Mouse (Mus musculus) T-cell, adult 2 months (primary cell): ENCODE measurements around the gene D630023F18Rik.

Experiments used
- DNase-seq: peaks from one replicate; pipeline ENCODE4 v3.0.0; 2022; ENCODE audit warnings: low spot score

D630023F18Rik gene

GRCm38 (mm10) chr1:65122574-65123372 is at the start of gene D630023F18Rik:
Gene D630023F18Rik, minus strand, starts transcription at chr1:65123214.
- no peak for DNase-seq

- DNase-seq: no peak
These were observed 48.6 kb upstream of the D630023F18Rik start for GRCm38 (mm10) chr1:65171579-65171978.

- DNase-seq: no peak
These were observed 46.9 kb upstream of the D630023F18Rik start for GRCm38 (mm10) chr1:65169947-65170346.

- no peak for DNase-seq
These were observed 46.5 kb upstream of the D630023F18Rik start for GRCm38 (mm10) chr1:65169536-65169935.

- DNase-seq: no peak
These were observed 44.5 kb upstream of the D630023F18Rik start for GRCm38 (mm10) chr1:65167496-65167895.

- DNase-seq: no peak
These were observed 39.2 kb upstream of the D630023F18Rik start for GRCm38 (mm10) chr1:65162210-65162609.

- DNase-seq: no peak
These were observed 33.1 kb upstream of the D630023F18Rik start for GRCm38 (mm10) chr1:65156111-65156510.

- DNase-seq: no peak
These were observed 31.8 kb upstream of the D630023F18Rik start for GRCm38 (mm10) chr1:65154814-65155213.

GRCm38 (mm10) chr1:65147971-65148370 is 25.0 kb upstream of the D630023F18Rik start:
- DNase-seq: no peak

- no peak for DNase-seq
These were observed 24.3 kb upstream of the D630023F18Rik start for GRCm38 (mm10) chr1:65147326-65147725.

- no peak for DNase-seq
These were observed 23.6 kb upstream of the D630023F18Rik start for GRCm38 (mm10) chr1:65146601-65147000.

GRCm38 (mm10) chr1:65144783-65145182 is 21.8 kb upstream of the D630023F18Rik start:
- no peak for DNase-seq

GRCm38 (mm10) chr1:65137560-65137959 is 14.5 kb upstream of the D630023F18Rik start:
- DNase-seq: no peak

- DNase-seq: no peak
These were observed 9.8 kb upstream of the D630023F18Rik start for GRCm38 (mm10) chr1:65132833-65133232.

GRCm38 (mm10) chr1:65131671-65132070 is 8.7 kb upstream of the D630023F18Rik start:
- no peak for DNase-seq

- no peak for DNase-seq
These were observed 7.2 kb upstream of the D630023F18Rik start for GRCm38 (mm10) chr1:65130226-65130625.

GRCm38 (mm10) chr1:65129634-65130180 is 6.7 kb upstream of the D630023F18Rik start:
- DNase-seq: no peak

- no peak for DNase-seq
These were observed 3.6 kb downstream of the D630023F18Rik start, which contains the start of gene Gm28845 for GRCm38 (mm10) chr1:65119438-65119837. Gene Gm28845, minus strand, starts transcription at chr1:65119558.

- no peak for DNase-seq
These were observed 4.7 kb downstream of the D630023F18Rik start for GRCm38 (mm10) chr1:65118150-65118913.

- DNase-seq: no peak
These were observed 9.4 kb downstream of the D630023F18Rik start for GRCm38 (mm10) chr1:65113536-65114172.

- DNase-seq: no peak
These were observed 10.2 kb downstream of the D630023F18Rik start for GRCm38 (mm10) chr1:65112807-65113196.
